Mouse (Mus musculus): Measurements from ENCODE around the gene Stat3. TPM values are rescaled to one million over a fixed set of nuclear protein-coding genes. Genes with fewer than 3 reads are reported as not detected.
A peak's percentile ranks its signal among the peaks of the same experiment; 100 is the strongest.

The Stat3 gene
- polyA plus RNA-seq, 1 experiment from 2014 or later, result 82.9 TPM

DNA sequence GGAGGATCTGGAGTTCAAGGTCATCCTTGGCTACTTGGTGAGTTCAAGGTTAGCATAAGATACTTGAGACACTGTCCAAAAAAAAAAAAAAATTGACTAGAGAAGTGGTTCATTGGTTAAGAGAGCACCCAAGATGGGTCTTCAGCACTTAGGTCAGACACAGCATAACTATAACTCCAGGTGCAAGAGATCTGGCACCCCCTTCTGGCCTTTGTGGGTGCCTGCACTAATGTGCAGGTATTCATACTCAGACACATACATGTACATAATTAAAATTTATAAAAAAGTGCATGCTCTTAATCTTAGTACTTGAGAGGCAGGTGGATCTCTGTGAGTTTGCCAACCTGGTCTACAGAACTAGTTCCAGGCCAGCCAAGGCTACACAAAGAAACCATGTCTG is 8.2 kb upstream of the Stat3 start:
- no peaks in the 10 kb centered on the region for H3K36me3 ChIP-seq (ENCODE audit: control insufficient read depth, insufficient read depth, low read length)
- no peak overlapping the region for H3K27ac ChIP-seq (replicated peaks; ENCODE audit: low read depth, low read length)
- no peaks in the 10 kb centered on the region for H3K4me1 ChIP-seq (ENCODE audit: control insufficient read depth, insufficient read depth, low read length)
- H3K27me3 ChIP-seq (replicated peaks; ENCODE audit: control insufficient read depth, insufficient read depth, low read length), result no peaks in the 10 kb centered on the region
- no peak overlapping the region for H3K9ac ChIP-seq (ENCODE audit: low read depth, low read length)
- DNase-seq (ENCODE audit: low spot score) (no peak), ATAC-seq (ENCODE audit: low read depth) (no peak)
- no peak overlapping the region for H3K4me2 ChIP-seq (ENCODE audit: low read depth, low read length)
- 0 out of 2 replicates have a peak, but pooled peaks cover 3% of the 10 kb centered on the region for H3K9me3 ChIP-seq (ENCODE audit: control insufficient read depth, low read length)
- H3K4me3 ChIP-seq (ENCODE audit: low read depth, low read length), result no peak overlapping the region

DNA sequence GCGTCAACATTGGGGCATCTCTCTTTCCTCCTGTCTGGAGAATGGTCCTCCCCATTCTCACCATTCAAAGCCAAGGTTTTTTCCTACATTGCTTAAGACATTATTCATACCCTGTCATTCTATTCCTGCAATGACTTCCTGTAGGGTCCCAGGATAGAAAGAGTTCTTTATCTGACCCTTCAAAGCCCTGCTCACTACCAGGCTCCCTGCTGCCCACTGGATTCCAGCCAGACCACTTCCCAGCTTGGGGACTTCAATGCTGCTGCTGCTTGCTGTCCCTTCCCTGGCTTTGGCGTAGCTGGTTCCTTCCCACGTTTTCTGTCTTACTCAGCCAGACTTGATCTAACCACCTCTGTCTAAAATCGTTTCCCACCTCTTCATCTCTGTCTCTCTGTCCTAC is 7.5 kb upstream of the Stat3 start:
- 35% methylated on average over 4 of the region's 4 CpGs for WGBS
- H3K27me3 ChIP-seq (replicated peaks; ENCODE audit: control insufficient read depth, insufficient read depth, low read length), result no peaks in the 10 kb centered on the region
- no peak overlapping the region for H3K27ac ChIP-seq (replicated peaks; ENCODE audit: low read depth, low read length)
- H3K4me2 ChIP-seq (ENCODE audit: low read depth, low read length), result no peak overlapping the region
- no peak overlapping the region for H3K9ac ChIP-seq (ENCODE audit: low read depth, low read length)
- H3K36me3 ChIP-seq (ENCODE audit: control insufficient read depth, insufficient read depth, low read length), result no peaks in the 10 kb centered on the region
- DNase-seq (ENCODE audit: low spot score) (no peak), ATAC-seq (ENCODE audit: low read depth) (no peak)
- H3K4me1 ChIP-seq (ENCODE audit: control insufficient read depth, insufficient read depth, low read length), result no peaks in the 10 kb centered on the region
- H3K9me3 ChIP-seq (ENCODE audit: control insufficient read depth, low read length), result 0 out of 2 replicates have a peak, but pooled peaks cover 3% of the 10 kb centered on the region
- H3K4me3 ChIP-seq (ENCODE audit: low read depth, low read length), result no peak overlapping the region

DNA sequence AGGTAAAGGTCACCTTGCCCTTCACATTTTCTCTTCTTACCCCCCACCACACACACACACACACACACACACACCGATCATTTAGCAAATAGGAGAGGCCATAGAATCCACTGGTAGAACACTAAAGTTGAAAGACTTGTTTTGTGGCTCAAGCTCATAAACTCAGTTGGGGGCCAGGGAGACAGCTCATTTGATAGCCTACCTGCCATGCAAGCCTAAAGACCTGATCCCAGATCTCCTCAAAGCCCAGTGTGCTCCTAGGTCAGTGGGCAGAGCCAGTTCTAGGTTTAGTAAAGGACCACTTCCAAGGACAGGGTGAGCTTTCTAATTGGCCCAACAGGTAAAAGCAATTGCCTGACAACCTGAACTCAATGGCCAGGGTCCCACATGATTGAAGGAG is 3.0 kb upstream of the Stat3 start:
- 84% methylated on average over 1 of the region's 1 CpGs for WGBS
- Histone ChIP-seq H3K36me3 (ENCODE audit: control insufficient read depth, insufficient read depth, low read length) (no peaks in the 10 kb centered on the region), H3K27me3 (replicated peaks; ENCODE audit: control insufficient read depth, insufficient read depth, low read length) (no peaks in the 10 kb centered on the region), H3K9ac (ENCODE audit: low read depth, low read length) (no peak overlapping the region), H3K9me3 (ENCODE audit: control insufficient read depth, low read length) (0 out of 2 replicates have a peak, but pooled peaks cover 3% of the 10 kb centered on the region), H3K27ac (replicated peaks; ENCODE audit: low read depth, low read length) (no peak overlapping the region), H3K4me1 (ENCODE audit: control insufficient read depth, insufficient read depth, low read length) (peaks cover 10% of the 10 kb centered on the region), H3K4me3 (ENCODE audit: low read depth, low read length) (no peak overlapping the region), H3K4me2 (ENCODE audit: low read depth, low read length) (no peak overlapping the region)
- ATAC-seq (ENCODE audit: low read depth), result no peak
- no peak for DNase-seq (ENCODE audit: low spot score)

DNA sequence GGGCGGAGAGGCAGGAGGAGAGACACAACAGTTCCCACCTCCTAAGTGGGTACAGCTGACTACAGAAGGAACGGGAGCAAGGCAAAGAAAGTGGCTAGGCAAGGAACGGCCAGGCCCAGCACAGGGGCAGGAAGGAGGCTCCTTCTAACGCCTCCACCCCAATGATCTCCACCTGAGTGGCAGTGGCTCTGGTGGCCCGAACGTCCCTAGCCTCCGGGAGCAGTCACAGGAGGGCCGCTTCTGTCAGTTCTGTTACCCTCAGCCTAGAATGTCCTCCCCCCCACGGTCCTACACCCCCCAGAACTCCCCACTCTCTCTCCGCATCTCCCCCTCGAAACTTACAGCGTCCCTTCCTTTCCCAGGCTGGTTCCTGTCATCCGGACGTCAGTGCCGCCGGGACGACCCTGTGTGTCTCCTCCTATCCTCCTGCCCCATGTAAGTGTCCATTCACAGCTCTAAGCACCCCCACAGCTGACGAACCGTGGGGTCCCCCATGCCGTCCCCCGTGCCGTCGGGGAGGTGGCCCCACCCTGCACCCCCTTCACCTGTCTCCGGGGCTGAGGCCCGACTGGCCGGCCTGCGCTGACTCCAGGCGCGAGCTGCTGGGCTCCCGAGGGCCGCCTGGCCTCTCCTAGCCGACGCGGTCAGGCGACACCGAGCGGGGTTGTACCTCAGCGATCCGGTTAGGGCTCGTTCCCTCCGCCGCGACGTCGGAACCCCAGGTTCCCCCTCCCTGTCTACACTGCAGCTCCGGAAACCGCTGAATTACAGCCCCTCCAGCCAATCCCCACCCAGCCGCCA is 429 bp downstream of the Stat3 start:
- ATAC-seq (ENCODE audit: low read depth) (peak; percentile 1; the same call in 1 of the 2 replicates), DNase-seq (ENCODE audit: low spot score) (no peak)
- Histone ChIP-seq H3K9me3 (ENCODE audit: control insufficient read depth, low read length) (no peaks in the 10 kb centered on the region), H3K4me2 (ENCODE audit: low read depth, low read length) (peak overlapping the region; percentile 71), H3K4me3 (ENCODE audit: low read depth, low read length) (peak overlapping the region; percentile 92), H3K4me1 (ENCODE audit: control insufficient read depth, insufficient read depth, low read length) (peaks cover 14% of the 10 kb centered on the region), H3K9ac (ENCODE audit: low read depth, low read length) (peak overlapping the region; percentile 90), H3K27ac (replicated peaks; ENCODE audit: low read depth, low read length) (peak overlapping the region; percentile 90), H3K36me3 (ENCODE audit: control insufficient read depth, insufficient read depth, low read length) (no peaks in the 10 kb centered on the region), H3K27me3 (replicated peaks; ENCODE audit: control insufficient read depth, insufficient read depth, low read length) (no peaks in the 10 kb centered on the region)
- under 1% methylated on average over 38 of the region's 48 CpGs for WGBS

DNA sequence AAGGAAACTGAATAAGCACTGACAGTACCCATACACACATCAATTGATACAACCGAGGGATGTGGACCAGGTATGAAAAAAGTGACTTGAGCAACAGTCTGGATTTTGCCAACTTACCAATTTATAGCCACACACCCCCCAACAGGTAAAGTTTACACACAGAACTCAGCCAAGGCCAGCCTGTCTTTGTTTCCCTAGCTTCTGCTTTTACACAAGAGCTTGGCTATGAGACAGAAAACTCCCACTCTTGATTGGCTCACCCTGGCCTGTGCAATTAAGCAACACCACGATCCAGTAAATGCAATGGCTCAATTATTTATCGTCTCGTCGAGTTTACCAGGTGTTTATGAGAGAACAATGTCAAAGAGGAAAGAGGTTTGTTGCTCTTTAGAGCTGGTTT is 1.2 kb downstream of the Stat3 start:
- Histone ChIP-seq H3K4me1 (ENCODE audit: control insufficient read depth, insufficient read depth, low read length) (peaks cover 14% of the 10 kb centered on the region), H3K27ac (replicated peaks; ENCODE audit: low read depth, low read length) (no peak overlapping the region), H3K36me3 (ENCODE audit: control insufficient read depth, insufficient read depth, low read length) (no peaks in the 10 kb centered on the region), H3K9ac (ENCODE audit: low read depth, low read length) (0 out of 2 replicates have a peak overlapping the region, but pooled peaks have one; percentile 30), H3K4me3 (ENCODE audit: low read depth, low read length) (peak overlapping the region; percentile 92), H3K27me3 (replicated peaks; ENCODE audit: control insufficient read depth, insufficient read depth, low read length) (no peaks in the 10 kb centered on the region), H3K4me2 (ENCODE audit: low read depth, low read length) (peak overlapping the region; percentile 71), H3K9me3 (ENCODE audit: control insufficient read depth, low read length) (no peaks in the 10 kb centered on the region)
- 19% methylated on average over 5 of the region's 5 CpGs for WGBS
- ATAC-seq (ENCODE audit: low read depth), result no peak
- peak; percentile 52 for DNase-seq (ENCODE audit: low spot score)

DNA sequence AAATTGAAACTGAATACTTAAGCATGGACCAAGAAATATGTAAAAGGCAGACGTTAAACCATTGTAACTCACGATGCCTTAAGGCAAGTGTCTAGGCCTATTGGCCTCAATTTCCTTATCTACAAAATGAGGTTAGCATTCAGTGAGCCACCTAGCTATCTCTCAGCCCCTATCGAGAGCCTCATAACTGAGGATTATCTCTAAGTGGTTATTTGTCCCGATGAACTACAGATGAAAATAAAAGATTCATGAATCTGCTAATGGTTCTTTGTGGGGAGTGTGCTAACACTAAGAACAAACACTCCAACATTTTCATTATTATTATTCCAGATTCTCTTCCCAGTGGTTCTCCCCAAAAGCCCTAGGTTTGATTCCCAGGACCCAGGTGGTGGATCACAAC is 2.0 kb downstream of the Stat3 start:
- ATAC-seq (ENCODE audit: low read depth) (no peak), DNase-seq (ENCODE audit: low spot score) (no peak)
- H3K4me1 ChIP-seq (ENCODE audit: control insufficient read depth, insufficient read depth, low read length), result peaks cover 14% of the 10 kb centered on the region
- no peaks in the 10 kb centered on the region for H3K27me3 ChIP-seq (replicated peaks; ENCODE audit: control insufficient read depth, insufficient read depth, low read length)
- WGBS, result 64% methylated on average over 4 of the region's 4 CpGs
- H3K27ac ChIP-seq (replicated peaks; ENCODE audit: low read depth, low read length), result no peak overlapping the region
- H3K9me3 ChIP-seq (ENCODE audit: control insufficient read depth, low read length), result no peaks in the 10 kb centered on the region
- H3K4me3 ChIP-seq (ENCODE audit: low read depth, low read length), result peak overlapping the region; percentile 92; the same call in 1 of the 2 replicates
- H3K9ac ChIP-seq (ENCODE audit: low read depth, low read length), result no peak overlapping the region
- peak overlapping the region; percentile 71 for H3K4me2 ChIP-seq (ENCODE audit: low read depth, low read length)
- H3K36me3 ChIP-seq (ENCODE audit: control insufficient read depth, insufficient read depth, low read length), result no peaks in the 10 kb centered on the region

DNA sequence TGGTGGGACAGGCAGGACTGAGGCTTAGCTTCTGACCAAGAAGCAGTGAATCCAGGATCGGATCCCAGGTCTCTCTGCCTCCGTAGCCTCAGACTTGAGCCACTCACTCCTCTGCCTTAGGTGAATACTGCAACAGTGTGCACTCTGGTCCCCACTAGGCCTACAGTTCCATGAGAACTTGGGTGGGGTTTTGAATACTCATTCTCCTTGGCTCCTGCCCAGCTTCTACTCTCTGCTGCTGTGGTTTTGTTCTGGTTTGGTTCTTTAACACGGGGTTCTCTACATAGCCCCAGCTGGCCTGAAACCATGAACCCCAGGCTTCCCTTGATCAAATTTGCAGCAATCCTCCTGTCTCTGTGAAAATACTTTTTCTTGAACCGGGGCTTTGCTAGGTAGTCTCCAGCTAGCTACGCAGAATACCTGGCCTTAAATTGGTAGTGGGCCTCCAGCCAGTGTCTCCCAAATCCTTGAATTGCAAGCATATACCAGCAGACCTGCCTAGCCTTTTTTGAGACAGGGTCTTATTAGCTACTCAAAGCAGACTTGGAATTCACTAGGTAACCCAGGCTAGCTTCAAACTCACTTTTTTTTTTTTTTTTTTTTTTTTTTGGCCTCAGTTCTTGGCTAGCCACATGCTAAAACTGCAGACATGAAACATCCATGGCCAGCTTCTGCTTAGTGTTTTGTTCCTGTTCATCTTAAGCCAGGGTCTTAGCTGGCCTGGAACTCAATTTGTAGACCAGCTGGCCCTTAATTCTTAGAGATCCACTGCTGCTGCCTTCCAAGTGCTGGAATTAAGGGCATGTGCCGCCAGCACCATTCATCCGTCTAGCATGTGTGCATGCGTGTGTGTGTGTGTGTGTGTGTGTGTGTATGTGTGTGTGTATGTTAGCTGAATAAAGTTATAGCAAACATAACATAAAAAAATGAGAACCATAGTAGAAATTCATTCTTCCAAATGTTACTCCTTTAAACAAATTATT is 3.7 kb downstream of the Stat3 start:
- Histone ChIP-seq H3K27me3 (replicated peaks; ENCODE audit: control insufficient read depth, insufficient read depth, low read length) (no peaks in the 10 kb centered on the region), H3K27ac (replicated peaks; ENCODE audit: low read depth, low read length) (peak overlapping the region; percentile 33; the same call in 1 of the 2 replicates), H3K9ac (ENCODE audit: low read depth, low read length) (no peak overlapping the region), H3K9me3 (ENCODE audit: control insufficient read depth, low read length) (no peaks in the 10 kb centered on the region), H3K36me3 (ENCODE audit: control insufficient read depth, insufficient read depth, low read length) (no peaks in the 10 kb centered on the region), H3K4me3 (ENCODE audit: low read depth, low read length) (no peak overlapping the region), H3K4me2 (ENCODE audit: low read depth, low read length) (no peak overlapping the region), H3K4me1 (ENCODE audit: control insufficient read depth, insufficient read depth, low read length) (peaks cover 14% of the 10 kb centered on the region)
- WGBS, result 79% methylated on average over 8 of the region's 8 CpGs
- peak; percentile 48 for DNase-seq (ENCODE audit: low spot score)
- ATAC-seq (ENCODE audit: low read depth), result no peak

DNA sequence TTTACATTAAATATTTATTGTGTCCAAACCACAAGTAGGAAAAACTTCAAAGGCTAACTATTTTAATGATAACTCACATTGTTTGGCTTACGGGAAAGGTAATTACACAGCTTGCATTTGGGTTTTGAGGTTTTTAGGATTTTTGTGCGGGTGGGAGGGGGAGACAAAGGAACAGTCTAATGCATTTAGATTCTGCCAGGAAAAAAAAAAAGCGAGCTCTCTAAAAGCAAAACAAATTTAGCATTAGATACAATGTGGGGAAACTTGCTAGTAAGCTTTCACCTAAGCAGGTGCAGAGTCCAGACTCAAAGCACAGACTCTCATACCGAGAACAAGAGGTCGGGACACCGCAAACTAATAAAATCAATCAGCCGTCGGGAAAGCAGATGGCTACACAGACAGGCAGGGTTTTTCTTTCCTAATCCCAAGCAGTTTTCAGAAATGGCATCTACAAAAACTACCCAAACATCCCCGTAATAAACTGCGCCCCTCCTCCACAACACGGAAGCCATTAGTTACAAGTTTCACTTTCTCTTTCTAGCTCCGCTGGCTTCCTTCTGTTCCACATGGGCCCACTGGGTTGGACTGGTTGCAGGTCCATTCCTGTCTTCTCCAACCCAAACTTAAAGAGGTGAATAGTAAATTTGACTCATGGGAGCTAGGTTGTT is 8.0 kb downstream of the Stat3 start:
- no peaks in the 10 kb centered on the region for H3K9me3 ChIP-seq (ENCODE audit: control insufficient read depth, low read length)
- H3K27ac ChIP-seq (replicated peaks; ENCODE audit: low read depth, low read length), result no peak overlapping the region
- H3K4me2 ChIP-seq (ENCODE audit: low read depth, low read length), result peak overlapping the region; percentile 25
- DNase-seq (ENCODE audit: low spot score) (peak; percentile 15), ATAC-seq (ENCODE audit: low read depth) (0 out of 2 replicates have a peak, but pooled peaks have one; percentile 33)
- H3K9ac ChIP-seq (ENCODE audit: low read depth, low read length), result no peak overlapping the region
- H3K36me3 ChIP-seq (ENCODE audit: control insufficient read depth, insufficient read depth, low read length), result no peaks in the 10 kb centered on the region
- no peak overlapping the region for H3K4me3 ChIP-seq (ENCODE audit: low read depth, low read length)
- H3K27me3 ChIP-seq (replicated peaks; ENCODE audit: control insufficient read depth, insufficient read depth, low read length), result no peaks in the 10 kb centered on the region
- 63% methylated on average over 12 of the region's 12 CpGs for WGBS
- no peaks in the 10 kb centered on the region for H3K4me1 ChIP-seq (ENCODE audit: control insufficient read depth, insufficient read depth, low read length)
